Mouse (Mus musculus): ENCODE results near the gene Gm3285. TPM values are rescaled to one million over a fixed set of nuclear protein-coding genes. Genes with fewer than 3 reads are reported as not detected.

Gene Gm3285
- polyA plus RNA-seq, 1 experiment from 2014 or later = not detected

GRCm38 (mm10) chr10:77902211-77902893 lies 40.6 kb downstream of the Gm3285 start, which contains the start of gene Lrrc3:
Lrrc3 (minus strand) TSS chr10:77902536.
- H3K4me3 ChIP-seq (ENCODE audit: low read depth, low read length) = peak within 1 kb of the TSS; percentile 55
- H3K36me3 ChIP-seq (ENCODE audit: insufficient read depth, low read length) = no peaks in the 10 kb centered on the region
- peak within 1 kb of the TSS; percentile 92 for H3K4me2 ChIP-seq (replicated peaks; ENCODE audit: low read depth, low read length)
- H3K9ac ChIP-seq (replicated peaks; ENCODE audit: low read depth) = peak within 1 kb of the TSS; percentile 43; the same call in 1 of the 2 replicates
- ATAC-seq (peak; percentile 84), DNase-seq (ENCODE audit: low spot score) (peak; percentile 66)
- no peaks in the 10 kb centered on the region for H3K4me1 ChIP-seq (ENCODE audit: insufficient read depth, low read depth, low read length)
- TF ChIP-seq EP300 (IDR thresholded peaks at IDR 0.05) (no peak), CTCF (IDR thresholded peaks at IDR 0.05) (peak; percentile 56)
- no peaks in the 10 kb centered on the region for H3K27me3 ChIP-seq (replicated peaks; ENCODE audit: insufficient read depth, low read length)
- WGBS = 0% methylated on average over 38 of the region's 46 CpGs
- no peaks in the 10 kb centered on the region for H3K9me3 ChIP-seq (ENCODE audit: low read length)
- H3K27ac ChIP-seq (ENCODE audit: low read length) = no peak within 1 kb of the TSS

- Histone ChIP-seq H3K4me2 (replicated peaks; ENCODE audit: low read depth, low read length) (peak overlapping the region; percentile 92), H3K9ac (replicated peaks; ENCODE audit: low read depth) (no peak overlapping the region), H3K9me3 (ENCODE audit: low read length) (no peaks in the 10 kb centered on the region), H3K27me3 (replicated peaks; ENCODE audit: insufficient read depth, low read length) (no peaks in the 10 kb centered on the region), H3K27ac (ENCODE audit: low read length) (no peak overlapping the region), H3K4me3 (ENCODE audit: low read depth, low read length) (peak overlapping the region; percentile 55), H3K36me3 (ENCODE audit: insufficient read depth, low read length) (no peaks in the 10 kb centered on the region), H3K4me1 (ENCODE audit: insufficient read depth, low read depth, low read length) (no peaks in the 10 kb centered on the region)
- TF ChIP-seq CTCF (IDR thresholded peaks at IDR 0.05) = no peak
- no peak for TF ChIP-seq EP300 (IDR thresholded peaks at IDR 0.05)
- DNase-seq (ENCODE audit: low spot score) (peak; percentile 72), ATAC-seq (peak; percentile 84)
- 4% methylated on average over 34 of the region's 35 CpGs for WGBS
These were observed 41.3 kb downstream of the Gm3285 start for GRCm38 (mm10) chr10:77902894-77903715.

Other genes with a start within 250 kb of the Gm3285 start
- gene Ube2g2, start 239.7 kb upstream of the Gm3285 start, polyA plus RNA-seq (2015; fragmentation: Nextera tagmentation; extraction: Ambion mirVana) = 59.8 and 65.6 TPM in 2 replicates
- 0.12 and 0.13 TPM in 2 replicates for gene Tspear, start 175.4 kb upstream of the Gm3285 start, polyA plus RNA-seq (2015; fragmentation: Nextera tagmentation; extraction: Ambion mirVana)
- not detected in 2 replicates for gene Gm19402, start 171.2 kb upstream of the Gm3285 start, polyA plus RNA-seq (2015; fragmentation: Nextera tagmentation; extraction: Ambion mirVana)
- gene Gm9508, start 164.7 kb upstream of the Gm3285 start, polyA plus RNA-seq (2015; fragmentation: Nextera tagmentation; extraction: Ambion mirVana) = not detected in 2 replicates
- not detected in 2 replicates for gene Gm10272, start 155.3 kb upstream of the Gm3285 start, polyA plus RNA-seq (2015; fragmentation: Nextera tagmentation; extraction: Ambion mirVana)
- not detected in 2 replicates for gene Gm10024, start 150.5 kb upstream of the Gm3285 start, polyA plus RNA-seq (2015; fragmentation: Nextera tagmentation; extraction: Ambion mirVana)
- gene Gm10142, start 146.2 kb upstream of the Gm3285 start, polyA plus RNA-seq (2015; fragmentation: Nextera tagmentation; extraction: Ambion mirVana) = not detected in 2 replicates
- gene Krtap12-1, start 141.4 kb upstream of the Gm3285 start, polyA plus RNA-seq (2015; fragmentation: Nextera tagmentation; extraction: Ambion mirVana) = not detected in 2 replicates
- gene Gm10100, start 135.5 kb upstream of the Gm3285 start, polyA plus RNA-seq (2015; fragmentation: Nextera tagmentation; extraction: Ambion mirVana) = not detected in 2 replicates
- not detected in 2 replicates for gene Gm18596, start 119.3 kb upstream of the Gm3285 start, polyA plus RNA-seq (2015; fragmentation: Nextera tagmentation; extraction: Ambion mirVana)
- not detected in 2 replicates for gene Gm9736, start 110.6 kb upstream of the Gm3285 start, polyA plus RNA-seq (2015; fragmentation: Nextera tagmentation; extraction: Ambion mirVana)
- gene Gm3233, start 102.3 kb upstream of the Gm3285 start, polyA plus RNA-seq (2015; fragmentation: Nextera tagmentation; extraction: Ambion mirVana) = not detected in 2 replicates
- not detected in 2 replicates for gene Gm3238, start 90.7 kb upstream of the Gm3285 start, polyA plus RNA-seq (2015; fragmentation: Nextera tagmentation; extraction: Ambion mirVana)
- gene Gm7138, start 85.0 kb upstream of the Gm3285 start, polyA plus RNA-seq (2015; fragmentation: Nextera tagmentation; extraction: Ambion mirVana) = not detected in 2 replicates
- not detected in 2 replicates for gene Gm3250, start 79.4 kb upstream of the Gm3285 start, polyA plus RNA-seq (2015; fragmentation: Nextera tagmentation; extraction: Ambion mirVana)
- not detected in 2 replicates for gene Gm7137, start 73.8 kb upstream of the Gm3285 start, polyA plus RNA-seq (2015; fragmentation: Nextera tagmentation; extraction: Ambion mirVana)
- not detected in 2 replicates for gene Gm9639, start 66.9 kb upstream of the Gm3285 start, polyA plus RNA-seq (2015; fragmentation: Nextera tagmentation; extraction: Ambion mirVana)
- gene Gm19668, start 62.8 kb upstream of the Gm3285 start, polyA plus RNA-seq (2015; fragmentation: Nextera tagmentation; extraction: Ambion mirVana) = not detected in 2 replicates
- not detected in 2 replicates for gene Gm9507, start 50.1 kb upstream of the Gm3285 start, polyA plus RNA-seq (2015; fragmentation: Nextera tagmentation; extraction: Ambion mirVana)
- not detected in 2 replicates for gene Gm2696, start 47.3 kb upstream of the Gm3285 start, polyA plus RNA-seq (2015; fragmentation: Nextera tagmentation; extraction: Ambion mirVana)
- gene Krtap10-4, start 34.9 kb upstream of the Gm3285 start, polyA plus RNA-seq (2015; fragmentation: Nextera tagmentation; extraction: Ambion mirVana) = not detected in 2 replicates
- not detected in 2 replicates for gene Krtap10-10, start 26.0 kb upstream of the Gm3285 start, polyA plus RNA-seq (2015; fragmentation: Nextera tagmentation; extraction: Ambion mirVana)
- not detected in 2 replicates for gene Gm36176, start 15.2 kb upstream of the Gm3285 start, polyA plus RNA-seq (2015; fragmentation: Nextera tagmentation; extraction: Ambion mirVana)
- not detected in 2 replicates for gene Gm10318, start 9.1 kb upstream of the Gm3285 start, polyA plus RNA-seq (2015; fragmentation: Nextera tagmentation; extraction: Ambion mirVana)
- gene Lrrc3, start 40.6 kb downstream of the Gm3285 start, polyA plus RNA-seq (2015; fragmentation: Nextera tagmentation; extraction: Ambion mirVana) = 1.2 and 1.6 TPM in 2 replicates
- gene Trpm2, start 108.6 kb downstream of the Gm3285 start, polyA plus RNA-seq (2015; fragmentation: Nextera tagmentation; extraction: Ambion mirVana) = 0.52 and 0.74 TPM in 2 replicates
- gene 1810043G02Rik, start 116.5 kb downstream of the Gm3285 start, polyA plus RNA-seq (2015; fragmentation: Nextera tagmentation; extraction: Ambion mirVana) = 15.1 and 16.8 TPM in 2 replicates
- gene Pfkl, start 148.1 kb downstream of the Gm3285 start, polyA plus RNA-seq (2015; fragmentation: Nextera tagmentation; extraction: Ambion mirVana) = 35.6 and 40.0 TPM in 2 replicates
- 0.36 TPM in 1 of 2 replicates, not detected in the other for gene Dnmt3l, start 180.0 kb downstream of the Gm3285 start, polyA plus RNA-seq (2015; fragmentation: Nextera tagmentation; extraction: Ambion mirVana)
- not detected in 2 replicates for gene Aire, start 181.6 kb downstream of the Gm3285 start, polyA plus RNA-seq (2015; fragmentation: Nextera tagmentation; extraction: Ambion mirVana)
- gene Icosl, start 207.3 kb downstream of the Gm3285 start, polyA plus RNA-seq (2015; fragmentation: Nextera tagmentation; extraction: Ambion mirVana) = 5.4 and 5.8 TPM in 2 replicates

Data from lung, postnatal 0 days (tissue).